Mouse (Mus musculus) naive thymus-derived CD4-positive, alpha-beta T cell, adult 5 months (primary cell): Measurements from ENCODE around the gene Spred3. TPM values are rescaled to one million over a fixed set of nuclear protein-coding genes. Genes with fewer than 3 reads are reported as not detected.

Source experiments
- polyA plus RNA-seq: library from polyadenylated mRNA; unstranded; fragments of 100-300 nt; shearing (Covaris generic); gene quantifications from one replicate; pipeline ENCODE4 v1.2.1, GENCODE M21; 2017

Gene Spred3
- not detected for polyA plus RNA-seq

DNA sequence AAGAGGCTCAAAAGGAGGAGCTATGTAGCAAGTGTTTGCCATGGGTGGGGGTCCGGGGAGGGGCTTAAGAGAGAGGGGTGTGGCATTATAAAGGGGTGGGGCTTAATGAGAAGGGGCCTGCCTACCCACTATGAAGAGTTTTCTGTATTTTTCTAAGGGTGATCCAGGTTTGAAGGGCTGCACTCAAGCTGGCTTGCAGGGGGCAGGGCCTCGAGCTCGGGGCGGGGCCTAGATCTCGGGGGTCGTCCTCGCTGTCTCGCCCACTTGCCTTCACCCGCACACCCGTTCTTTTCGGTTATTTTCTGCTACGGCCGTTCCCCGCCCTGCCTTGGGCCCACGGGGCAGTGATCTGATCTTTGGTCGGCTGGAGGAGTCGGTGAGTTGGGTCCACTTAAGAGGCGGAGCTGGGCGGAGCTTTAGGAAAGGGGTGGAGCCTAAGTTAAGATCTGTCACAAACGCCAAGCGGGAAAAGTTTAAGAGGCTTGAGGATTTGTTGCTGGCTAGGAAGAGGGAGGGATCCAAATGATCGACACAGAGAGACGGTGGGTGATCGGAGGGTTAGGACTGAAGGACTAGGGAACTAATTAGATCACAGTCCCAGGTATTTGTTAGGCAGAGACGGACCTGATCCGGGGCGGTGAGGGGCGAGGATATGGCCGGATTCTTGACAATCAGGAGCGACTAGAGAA, at the start of gene Spred3, which contains the start of gene Ggn:
Spred3 (minus strand) TSS at position 346 of the 689 bp plus-strand sequence.
Ggn (plus strand) TSS at position 145 of the 689 bp plus-strand sequence.

DNA sequence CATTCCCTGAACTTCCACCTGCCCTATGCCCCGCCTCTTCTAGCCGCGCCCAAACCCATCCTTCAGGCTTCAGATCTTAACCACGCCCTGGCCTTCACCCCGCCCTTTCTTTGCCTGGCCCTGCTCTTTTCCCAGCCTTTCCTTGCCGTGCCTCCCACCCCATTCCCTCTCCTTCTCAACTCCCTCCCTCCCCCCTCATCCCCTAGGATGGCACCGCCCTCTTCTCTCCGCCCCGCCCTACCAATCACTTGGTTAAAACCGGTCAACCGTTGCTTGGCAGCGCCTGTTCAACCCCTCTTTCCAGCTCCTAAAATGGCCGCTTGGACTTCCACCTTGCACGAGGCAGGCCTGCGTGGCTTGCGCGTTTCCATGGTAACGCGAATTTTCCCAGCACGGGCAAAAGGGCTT, 43.5 kb upstream of the Spred3 start, which contains the start of gene Catsperg1:
Catsperg1 (minus strand) TSS at position 361 of the 408 bp plus-strand sequence.

DNA sequence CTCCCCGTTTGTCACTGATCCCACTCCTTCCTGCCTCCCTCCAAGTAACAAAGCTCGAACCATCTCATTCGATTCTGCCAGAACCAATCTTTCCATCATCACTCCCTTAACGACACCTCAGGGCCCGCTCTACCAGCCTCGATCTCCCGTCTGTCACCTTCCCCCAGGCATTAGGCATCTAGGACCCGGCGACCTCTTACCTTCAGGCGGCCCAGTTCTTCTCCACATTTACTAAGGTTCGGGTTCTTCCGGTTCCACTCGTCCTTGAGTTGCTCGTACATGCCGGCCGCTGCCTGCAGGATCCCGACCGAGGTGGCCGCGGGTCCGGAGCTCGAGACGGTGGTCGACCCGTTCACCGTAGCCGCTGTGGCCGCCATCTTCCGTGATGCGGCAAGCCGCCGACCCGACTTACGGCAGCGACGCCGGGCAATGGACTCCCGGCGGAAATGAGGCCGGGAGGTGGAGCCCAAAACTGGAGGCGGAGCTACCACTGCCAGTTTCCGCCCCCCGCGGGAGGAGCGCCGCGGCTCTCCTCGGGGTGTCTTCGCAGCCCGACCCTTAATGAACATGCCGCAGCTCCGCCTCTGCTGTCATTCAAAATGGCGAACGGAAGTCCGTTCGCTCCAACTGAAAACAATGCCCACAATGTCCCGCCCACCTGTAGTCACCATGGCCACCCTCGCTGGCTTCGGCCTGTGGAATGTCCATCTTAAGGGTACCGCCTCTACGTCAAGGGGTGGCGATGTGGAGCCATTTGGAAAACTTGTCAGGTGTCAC, 10.1 kb upstream of the Spred3 start, which contains the start of gene Psmd8:
Psmd8 (minus strand) TSS at position 625 of the 777 bp plus-strand sequence.

DNA sequence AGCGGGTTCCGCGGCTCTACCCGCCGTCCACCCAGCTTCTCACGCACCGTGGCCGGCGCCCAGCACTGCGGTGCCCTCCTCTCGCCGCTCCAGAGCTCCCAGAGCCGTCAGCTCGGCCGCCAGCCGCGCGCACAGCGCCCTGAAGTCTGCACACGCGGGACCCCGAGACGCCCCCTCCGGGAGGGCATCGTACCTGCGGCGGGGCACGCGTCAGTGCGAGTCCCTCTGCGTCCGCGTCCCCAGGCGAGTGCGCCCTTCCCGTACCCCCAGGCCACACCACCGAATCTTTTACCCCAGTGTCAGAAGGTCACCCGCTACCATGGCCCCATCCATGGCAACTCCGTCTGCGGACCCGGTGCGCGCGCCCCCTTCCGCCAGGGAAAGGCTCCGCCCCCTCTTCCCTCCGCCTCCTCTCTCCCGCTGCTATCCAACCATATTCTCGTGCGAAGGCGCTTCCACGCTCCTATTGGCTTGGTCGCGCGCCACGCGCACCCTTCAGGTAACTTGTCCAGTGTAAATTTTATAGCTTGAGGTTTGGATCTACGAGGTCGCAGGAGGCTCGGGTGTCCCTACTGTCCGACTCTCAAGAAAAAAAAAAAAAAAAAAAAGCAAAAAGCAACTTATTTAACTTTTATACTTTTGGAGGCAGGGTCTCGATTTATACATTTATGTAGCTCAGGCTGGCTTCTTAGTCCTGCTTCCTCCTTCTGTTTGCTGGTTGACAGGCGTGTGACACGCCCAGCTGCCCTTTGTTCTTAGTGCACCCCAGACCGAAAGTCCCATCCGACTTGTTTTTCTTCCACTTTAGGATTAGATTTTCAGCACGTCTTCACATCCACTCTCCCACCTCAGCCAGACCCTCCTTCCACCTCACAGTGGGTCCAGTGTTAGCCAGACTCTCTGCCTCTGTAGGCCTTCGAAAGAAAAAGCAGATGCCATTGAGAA, 14.1 kb downstream of the Spred3 start, which contains the start of gene Fam98c:
Fam98c (minus strand) TSS at position 397 of the 945 bp plus-strand sequence.

DNA sequence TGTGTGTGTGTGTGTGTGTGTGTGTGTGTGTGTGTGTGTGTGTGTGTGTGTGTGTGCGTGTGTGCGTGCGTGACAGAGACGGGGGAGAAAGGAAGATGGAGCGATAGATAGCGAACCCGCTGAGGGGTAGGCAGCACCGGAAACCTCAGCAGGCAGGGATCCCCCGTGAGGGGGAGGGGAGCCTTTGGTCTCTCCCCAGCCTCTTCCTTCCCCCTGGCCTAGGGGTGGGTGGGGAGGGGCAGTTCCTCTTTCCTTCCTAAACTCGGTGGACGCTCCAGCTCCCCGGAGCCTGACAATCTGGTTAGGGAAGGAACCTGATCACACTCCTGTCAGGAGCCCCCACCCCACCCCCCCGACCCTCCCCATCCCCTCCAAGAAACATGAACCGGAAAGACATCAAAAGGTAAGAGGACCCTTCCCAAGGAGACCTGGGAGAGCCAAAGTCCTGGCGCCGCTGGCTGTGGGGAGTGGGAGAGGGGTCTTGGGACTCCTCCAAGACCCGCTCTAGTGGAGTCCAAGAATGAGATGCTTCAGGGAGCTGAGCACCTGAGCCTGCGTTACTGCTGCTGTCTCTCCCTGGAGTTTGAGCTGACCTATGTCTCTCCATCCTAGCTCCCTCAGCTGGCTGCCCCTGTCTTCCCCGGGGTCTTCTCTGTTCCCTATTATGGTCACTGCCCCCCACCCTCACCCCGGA, 35.4 kb downstream of the Spred3 start, which contains the start of gene Rasgrp4:
Rasgrp4 (plus strand) TSS at position 159 of the 694 bp plus-strand sequence.

DNA sequence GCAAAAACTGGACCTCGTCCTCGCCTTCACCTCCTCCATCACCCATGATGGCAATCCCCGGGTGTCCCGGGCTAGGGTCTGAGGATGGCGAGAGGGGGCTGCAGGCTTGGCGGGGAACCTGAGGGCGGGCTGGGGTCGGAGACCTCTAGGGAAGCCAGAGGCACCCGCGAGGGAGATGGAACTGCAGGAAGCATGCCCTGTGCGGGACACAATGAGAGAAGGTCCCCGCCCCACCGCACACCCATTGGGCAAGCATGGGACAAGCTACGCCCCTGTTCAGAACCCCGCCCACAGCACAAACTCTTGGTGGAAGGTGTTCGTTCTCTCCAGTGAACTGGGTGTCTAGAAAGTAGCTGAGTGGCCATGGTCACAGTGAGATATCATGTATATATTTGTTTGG, 45.2 kb downstream of the Spred3 start, which contains the start of gene Ryr1:
Ryr1 (minus strand) TSS at position 210 of the 400 bp plus-strand sequence.

Other genes starting within 250 kb of the Spred3 start
- 297 TPM for gene Actn4, start 208.1 kb downstream of the Spred3 start, polyA plus RNA-seq
- gene Eif3k, start 188.5 kb downstream of the Spred3 start, polyA plus RNA-seq = 355 TPM
- 107 TPM for gene Map4k1, start 188.4 kb downstream of the Spred3 start, polyA plus RNA-seq
- gene Ryr1, start 45.2 kb downstream of the Spred3 start, polyA plus RNA-seq = 0.02 TPM
- 0.92 TPM for gene Rasgrp4, start 35.6 kb downstream of the Spred3 start, polyA plus RNA-seq
- 72.0 TPM for gene Fam98c, start 14.2 kb downstream of the Spred3 start, polyA plus RNA-seq
- gene Ggn, start 201 bp downstream of the Spred3 start, polyA plus RNA-seq = 0.14 TPM
- 210 TPM for gene Psmd8, start 10.3 kb upstream of the Spred3 start, polyA plus RNA-seq
- gene Catsperg1, start 43.6 kb upstream of the Spred3 start, polyA plus RNA-seq = 1.3 TPM
- gene Kcnk6, start 62.1 kb upstream of the Spred3 start, polyA plus RNA-seq = 0.42 TPM
- gene Yif1b, start 67.9 kb upstream of the Spred3 start, polyA plus RNA-seq = 40.5 TPM
- 2.0 TPM for gene 2200002D01Rik, start 78.1 kb upstream of the Spred3 start, polyA plus RNA-seq
- gene Spint2, start 111.5 kb upstream of the Spred3 start, polyA plus RNA-seq = 154 TPM
- gene Ppp1r14a, start 118.9 kb upstream of the Spred3 start, polyA plus RNA-seq = not detected
- not detected for gene Dpf1, start 133.5 kb upstream of the Spred3 start, polyA plus RNA-seq